Mouse (Mus musculus) MEL-GATA-1-ER (cell line): ENCODE results near the gene Srl.
"Not testable (repeated sequence)": the region's sequence is repeated elsewhere in the genome, so short reads cannot be mapped to it uniquely, and the experiment has no call there.

Experiments used
- DNase-seq: peaks from one replicate; pipeline ENCODE4 v3.0.0-alpha.2; 2012; ENCODE audit warnings: low read depth; ENCODE audit errors: extremely low read depth

Gene Srl

DNA sequence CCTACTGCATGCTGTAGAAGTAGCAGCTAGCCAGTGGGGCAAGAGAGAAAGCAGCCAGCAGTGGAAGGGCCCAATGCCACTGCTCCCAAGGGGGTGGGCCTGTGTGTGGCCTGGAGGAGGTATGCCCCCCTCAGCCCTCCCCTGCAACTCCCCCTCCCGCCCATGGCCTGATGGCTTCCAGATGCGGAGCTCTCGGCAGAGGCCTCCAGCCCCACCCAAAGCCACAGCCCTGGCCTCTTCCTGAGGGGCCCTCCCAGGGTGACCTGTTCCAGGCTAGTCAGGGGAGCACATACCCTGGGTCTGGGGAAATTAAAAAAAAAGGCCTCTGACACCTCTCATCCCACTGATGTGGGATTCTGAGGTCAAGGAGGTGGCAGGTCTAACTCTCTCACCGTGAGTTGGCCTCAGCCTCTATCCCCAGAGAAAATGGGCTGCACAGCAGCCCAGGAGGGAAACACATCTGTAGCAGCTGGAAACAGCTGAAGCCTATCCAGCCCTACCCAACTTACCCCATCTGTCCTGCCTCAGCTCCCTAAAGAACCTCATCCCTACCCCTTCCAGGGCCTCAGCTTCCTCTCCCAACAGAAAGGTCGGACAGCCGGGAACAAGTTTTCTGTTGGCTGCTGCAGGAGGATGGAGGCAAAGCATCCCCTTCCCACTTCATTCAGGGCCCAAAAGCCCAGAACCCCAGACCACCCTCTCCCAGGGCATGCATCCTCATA is 11.4 kb upstream of the Srl start:
- no peak for DNase-seq

DNA sequence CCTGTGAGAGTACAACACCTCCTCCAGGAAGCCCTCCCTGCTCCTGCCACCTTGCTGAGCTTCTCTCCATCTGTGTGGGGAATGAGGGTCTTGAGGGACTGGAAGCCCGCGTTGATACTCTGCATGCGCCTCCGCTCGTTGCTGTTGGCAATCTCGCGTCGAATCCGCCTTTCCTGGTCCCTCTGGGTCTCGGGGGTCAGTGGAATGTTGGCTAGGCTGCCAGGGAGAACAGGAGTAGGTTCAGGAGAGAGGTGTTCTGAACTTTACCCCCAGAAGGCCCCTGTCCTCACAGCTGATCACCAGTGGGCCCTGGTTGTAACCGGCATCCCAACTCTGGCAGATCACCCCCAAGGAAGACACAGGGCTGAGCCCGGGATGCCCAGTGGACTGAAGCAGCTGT is 10.3 kb upstream of the Srl start:
- DNase-seq = no peak

DNA sequence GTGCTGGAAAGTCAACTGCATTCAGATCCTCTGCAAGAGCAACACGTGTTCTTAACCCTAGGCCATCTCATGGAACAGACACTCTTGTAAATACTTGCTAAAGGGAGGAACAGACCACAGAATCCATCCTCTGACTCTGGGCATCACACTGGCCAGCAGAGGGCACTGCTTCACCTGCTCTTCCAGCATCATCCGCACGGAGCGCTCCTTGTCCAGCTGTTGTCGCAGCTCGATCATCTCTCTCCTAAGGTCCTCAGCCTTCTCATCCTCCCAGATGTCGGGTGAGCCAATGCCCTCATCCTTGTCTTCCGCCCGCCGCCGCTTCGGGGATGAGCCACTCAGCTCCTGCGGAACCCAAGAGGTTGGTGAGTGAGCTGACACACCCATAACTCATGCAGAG is 9.4 kb upstream of the Srl start:
- no peak for DNase-seq

DNA sequence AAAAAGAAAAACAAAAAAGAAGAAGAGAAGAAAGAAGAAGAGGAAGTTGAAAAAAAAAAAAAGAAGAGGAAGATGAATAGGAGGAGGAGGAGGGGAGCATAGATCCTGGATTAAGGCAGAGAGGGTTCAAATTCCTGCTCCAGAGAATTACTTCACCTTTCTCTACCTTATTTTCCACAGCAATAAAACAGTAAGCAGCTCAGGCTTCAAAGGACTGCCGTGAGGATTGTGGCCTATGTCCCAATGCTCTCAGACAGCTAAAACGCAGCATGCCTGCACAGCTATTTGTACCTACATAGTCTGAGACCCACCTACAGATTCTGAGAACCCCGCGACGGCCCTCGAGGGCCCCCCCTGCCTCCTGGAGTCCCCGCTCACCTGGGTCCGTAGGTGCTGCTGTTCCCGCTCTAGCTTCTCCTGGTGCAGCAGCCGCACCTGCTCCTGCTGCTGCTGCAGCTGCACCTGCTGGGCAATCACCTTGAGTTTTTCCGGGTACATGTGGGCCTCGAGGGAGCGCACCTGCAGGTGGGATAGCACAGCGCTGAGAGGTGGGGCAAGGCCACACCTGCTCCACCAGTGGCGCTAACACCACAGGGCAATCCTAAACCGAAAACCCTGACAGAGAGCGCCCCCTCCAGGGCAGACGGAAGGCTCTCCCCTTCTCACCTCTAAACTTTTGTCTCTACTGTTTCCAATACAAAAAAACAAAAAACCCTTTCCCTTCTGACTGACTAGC is 7.5 kb upstream of the Srl start:
- DNase-seq = no peak

DNA sequence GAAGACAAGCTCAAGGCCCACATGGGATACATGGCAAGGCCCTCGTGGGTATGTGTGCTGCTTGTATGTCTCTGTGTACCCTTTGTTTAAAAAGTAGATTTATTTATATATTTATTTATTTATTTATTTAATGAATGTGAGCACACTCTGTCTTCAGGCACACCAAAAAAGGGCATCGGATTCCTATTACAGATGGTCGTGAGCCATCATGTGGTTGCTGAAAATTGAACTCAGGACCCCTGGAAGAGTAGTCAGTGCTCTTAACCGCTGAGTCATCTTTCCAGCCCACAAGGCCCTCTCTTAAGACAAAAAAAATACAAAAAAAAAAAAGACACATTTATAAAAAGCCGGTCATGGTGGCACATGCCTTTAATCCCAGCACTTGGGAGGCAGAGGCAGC is 6.0 kb upstream of the Srl start:
- DNase-seq = no peak

DNA sequence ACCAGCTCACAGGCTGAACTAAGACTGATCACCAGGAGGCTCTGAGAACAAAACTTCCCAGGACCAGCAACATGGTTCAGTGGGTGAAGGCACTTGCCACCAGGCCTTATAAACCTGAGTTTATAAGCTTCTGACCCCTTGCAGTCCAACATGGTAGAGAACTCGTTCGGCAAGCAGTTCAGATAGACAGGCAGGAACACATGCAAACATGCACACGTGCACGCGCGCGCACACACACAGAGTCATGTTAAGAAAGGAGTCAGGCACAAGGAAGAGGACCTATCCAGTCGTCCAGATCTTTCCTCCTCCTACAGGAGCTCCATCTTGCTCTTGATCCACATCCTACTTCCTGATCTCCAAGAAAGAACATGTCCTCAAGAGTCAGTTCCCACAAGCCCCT is 5.2 kb upstream of the Srl start:
- no peak for DNase-seq

DNA sequence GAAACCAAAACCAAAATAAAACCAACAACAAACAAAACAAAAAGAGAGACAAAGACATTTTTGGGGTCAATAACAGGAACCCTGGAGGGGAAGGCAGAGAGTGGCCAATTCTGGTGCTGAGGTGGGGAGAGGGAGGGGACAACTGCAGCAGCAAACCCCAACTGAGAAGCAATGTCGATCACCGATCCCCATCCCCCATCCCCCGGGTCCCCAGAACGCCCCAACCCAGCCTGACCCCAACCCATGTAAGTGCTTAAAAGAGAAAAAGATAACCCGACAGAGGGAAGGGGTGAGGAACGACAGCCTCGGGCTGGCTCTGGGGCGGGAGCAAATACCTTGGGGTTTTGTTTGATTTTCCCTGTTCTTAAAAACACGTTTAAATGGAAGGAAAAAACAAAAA is 3.2 kb upstream of the Srl start:
- DNase-seq = no peak

DNA sequence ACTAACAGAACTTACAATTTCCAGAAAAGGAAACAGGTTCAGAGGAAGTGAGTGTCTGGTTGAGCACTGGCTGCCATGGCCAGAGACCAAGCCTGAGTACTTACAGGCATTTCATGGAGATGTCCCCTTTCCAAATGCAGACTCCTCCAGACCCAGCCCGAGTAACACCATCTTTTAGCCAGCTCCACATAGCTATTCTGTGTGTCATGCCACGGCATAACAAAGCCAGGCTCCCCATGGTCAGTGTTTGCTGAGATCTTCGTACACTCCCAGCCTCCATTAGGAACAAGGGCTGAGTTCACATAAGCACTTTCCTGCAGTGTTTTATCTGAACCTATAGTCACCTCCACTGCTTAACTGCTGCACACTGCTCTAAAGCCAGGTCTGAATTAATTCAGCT is 1.6 kb upstream of the Srl start:
- DNase-seq = no peak

DNA sequence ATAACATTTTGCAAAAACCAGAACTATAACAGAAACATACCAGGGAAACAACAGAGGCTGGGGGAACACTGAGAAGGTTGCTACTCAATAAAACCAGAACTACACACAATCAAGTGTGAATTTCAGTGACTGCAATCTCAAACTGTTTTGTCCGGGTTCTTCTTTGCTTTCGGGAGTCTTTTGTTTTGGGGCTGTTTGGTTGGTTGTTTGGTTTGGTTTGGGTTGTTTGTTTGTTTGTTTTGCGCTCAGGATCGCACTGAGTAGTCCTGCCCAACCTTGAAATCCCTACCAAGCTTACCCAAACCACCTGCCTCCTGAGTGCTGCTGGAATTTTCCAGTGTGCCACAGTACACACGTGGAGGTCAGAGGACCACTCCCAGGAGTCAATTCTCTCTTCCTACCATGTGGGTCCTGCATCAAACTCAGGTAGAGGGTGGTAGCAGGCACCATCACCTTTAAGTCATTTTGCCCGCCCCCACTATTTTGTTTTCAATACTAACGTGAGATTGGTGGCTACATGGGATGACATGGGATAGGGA is 689 bp upstream of the Srl start:
- DNase-seq = no peak

DNA sequence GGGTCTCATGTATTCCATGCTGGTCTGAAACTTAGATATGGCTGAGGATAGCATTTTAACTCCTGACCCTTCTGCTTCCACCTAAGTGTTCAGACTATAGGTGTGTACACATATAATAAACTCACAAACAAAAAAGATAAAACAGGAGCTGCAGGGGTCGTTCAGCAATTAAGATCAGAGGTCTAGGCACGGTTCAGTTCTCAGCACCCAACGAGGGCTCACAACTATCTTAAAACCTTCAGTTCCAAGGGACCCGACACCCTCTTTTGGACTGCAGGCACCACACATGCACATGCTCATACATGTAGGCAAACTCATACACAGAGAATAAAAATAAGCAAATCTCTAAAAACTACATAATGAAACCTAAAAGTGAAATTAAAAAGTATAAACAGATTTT is 583 bp downstream of the Srl start:
- no peak for DNase-seq

DNA sequence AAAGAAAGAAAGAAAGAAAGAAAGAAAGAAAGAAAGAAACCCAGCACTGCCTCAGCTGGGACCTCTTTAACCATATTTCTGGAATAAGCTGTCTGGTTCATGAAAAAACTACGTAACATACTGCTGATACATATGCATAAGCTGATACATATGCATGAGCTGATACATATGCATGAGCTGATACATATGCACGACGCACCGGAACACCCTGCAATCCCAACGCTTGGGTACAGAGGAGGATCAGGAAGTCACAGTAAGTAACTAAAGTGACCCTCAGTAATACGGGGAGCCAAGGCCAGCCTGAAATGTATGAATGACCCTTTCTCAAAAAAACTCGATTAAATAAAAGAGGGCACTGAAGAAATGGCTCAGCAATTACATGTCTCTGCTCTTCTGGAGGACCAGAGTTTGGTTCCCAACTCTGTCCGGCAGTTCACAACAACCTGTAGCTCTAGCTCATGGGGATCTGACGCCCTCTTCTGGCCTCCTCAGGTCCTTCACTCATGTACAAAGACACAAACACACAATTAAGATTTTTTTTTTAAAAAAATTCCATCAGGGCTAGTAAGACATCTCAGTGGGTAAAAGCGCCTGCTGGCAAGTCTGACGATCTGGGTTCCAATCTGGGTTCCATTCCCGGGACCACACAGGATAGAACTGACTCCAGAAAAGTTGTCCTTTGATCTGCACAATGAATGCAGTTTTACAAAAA is 1.4 kb downstream of the Srl start:
- DNase-seq = no peak

DNA sequence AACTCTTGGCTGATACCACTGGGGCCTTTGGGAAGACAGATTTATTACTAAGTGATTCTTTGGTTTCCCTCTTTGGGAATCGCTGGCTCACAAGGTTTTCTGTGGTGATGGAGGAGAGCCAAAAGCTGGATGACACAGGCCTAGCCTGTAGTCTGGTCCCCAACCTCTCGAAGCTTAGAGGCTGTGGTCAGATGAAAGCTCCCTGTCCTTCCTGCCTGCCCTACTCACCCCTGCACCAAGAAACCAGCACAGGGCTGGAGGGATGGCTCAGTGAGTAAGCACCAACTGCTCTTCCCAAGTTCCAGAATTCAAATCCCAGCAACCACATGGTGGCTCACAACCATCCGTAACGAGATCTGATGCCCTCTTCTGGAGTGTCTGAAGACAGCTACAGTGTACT is 2.1 kb downstream of the Srl start:
- DNase-seq = no peak

DNA sequence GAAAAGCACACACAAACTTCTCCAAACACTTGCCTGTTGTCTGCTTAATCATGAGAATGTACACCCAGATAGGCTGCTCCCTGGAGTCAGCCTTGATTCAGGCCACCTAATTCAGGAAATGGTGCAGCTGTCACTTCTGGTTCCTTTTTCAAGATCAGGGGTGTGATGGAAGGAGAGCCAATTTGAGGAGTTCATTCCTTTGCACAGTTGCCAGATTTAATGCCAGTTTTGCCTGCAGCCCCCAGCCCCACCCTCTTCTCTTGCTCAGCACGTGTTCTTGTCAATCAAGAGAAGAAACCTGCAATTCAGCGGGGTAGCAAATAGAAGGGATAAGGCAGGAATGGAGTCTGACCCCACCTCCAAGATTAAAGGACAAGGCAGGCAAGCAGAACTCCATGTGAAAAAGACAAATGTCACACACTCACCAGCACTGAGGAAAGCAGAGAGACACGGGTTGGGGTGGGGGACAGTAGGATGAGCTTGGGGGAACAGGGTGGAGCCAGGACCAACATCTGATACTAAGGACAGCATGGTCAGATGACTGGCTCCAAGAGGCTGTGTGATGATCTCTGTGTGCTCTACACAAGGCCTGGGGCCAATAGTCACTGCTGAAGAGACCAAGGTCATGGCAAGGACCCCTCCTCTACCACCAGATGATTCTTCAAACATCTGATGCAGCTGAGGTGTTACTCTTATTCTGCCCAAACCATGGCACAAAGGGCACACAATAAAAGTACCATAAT is 3.8 kb downstream of the Srl start:
- DNase-seq = no peak

DNA sequence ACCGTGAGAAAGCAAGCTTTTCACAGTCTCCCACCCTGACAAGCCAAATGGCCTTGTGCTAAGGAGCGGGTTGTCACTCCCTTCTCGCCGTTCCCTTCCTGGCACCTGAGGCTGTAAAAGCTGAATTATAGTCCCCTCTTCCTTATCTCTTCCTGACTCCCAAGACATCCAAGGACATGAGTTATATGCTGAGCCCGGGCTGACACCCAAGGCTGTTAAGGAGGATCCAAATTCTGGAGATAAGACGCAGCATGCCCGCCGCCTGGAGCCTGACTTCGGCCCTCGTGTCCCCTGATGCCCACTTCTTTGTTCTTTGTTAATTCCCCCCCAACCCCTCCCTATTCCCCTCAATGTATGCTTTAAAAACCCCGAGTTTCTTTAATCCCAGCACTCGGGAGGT is 14.2 kb downstream of the Srl start:
- not testable (repeated sequence) for DNase-seq

DNA sequence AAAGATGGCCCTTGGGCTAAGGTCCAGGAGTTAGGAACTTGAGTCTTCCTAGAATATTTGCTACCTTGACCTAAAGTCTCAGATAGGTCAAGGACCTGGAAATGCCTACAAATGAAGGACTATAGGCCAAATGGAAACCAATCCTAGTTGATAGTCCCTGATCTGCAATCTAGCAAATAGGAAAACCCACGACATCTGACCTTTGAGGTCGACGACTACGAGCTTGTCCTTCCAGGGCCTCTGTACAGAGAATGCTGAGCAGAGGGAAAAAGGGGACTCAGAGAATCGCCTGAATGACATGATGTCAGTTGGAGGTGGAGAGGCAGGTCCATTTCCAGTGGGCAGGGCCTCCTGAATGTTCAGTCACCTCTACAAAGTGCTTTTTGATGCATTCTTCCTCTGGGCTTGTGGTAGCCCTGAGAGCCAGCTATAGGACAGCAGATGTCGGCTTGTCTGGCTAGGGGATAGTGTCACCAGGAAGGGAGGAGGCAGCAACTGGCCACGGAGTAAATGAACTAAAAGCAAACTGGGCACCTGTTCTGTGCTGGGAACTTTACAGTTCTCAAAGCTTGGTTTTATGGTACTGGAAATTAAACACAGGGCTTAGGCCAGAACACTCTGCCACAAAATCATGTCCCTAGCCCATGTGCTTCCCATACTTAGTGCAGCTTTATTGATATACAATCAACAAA is 18.2 kb downstream of the Srl start:
- no peak for DNase-seq

DNA sequence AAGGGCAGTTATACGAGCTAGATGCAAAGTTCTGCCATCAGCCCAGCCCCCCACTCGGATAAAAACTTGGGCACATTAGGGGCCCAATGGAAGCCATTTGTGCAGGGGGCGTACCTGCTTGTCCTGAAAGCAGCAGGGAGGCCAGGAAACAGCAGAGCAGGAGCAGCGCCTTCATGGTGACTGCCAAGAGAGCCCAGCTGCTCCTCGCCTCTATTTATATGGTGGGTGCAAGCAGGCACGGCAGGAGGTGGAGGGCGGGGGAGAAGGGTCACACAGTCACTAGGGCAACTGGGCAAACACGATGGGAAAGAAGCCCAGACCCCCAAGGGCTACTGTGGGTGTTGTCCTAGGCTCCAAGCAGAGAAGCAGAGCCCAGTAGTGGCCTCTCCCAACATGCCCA is 18.7 kb downstream of the Srl start:
- no peak for DNase-seq

DNA sequence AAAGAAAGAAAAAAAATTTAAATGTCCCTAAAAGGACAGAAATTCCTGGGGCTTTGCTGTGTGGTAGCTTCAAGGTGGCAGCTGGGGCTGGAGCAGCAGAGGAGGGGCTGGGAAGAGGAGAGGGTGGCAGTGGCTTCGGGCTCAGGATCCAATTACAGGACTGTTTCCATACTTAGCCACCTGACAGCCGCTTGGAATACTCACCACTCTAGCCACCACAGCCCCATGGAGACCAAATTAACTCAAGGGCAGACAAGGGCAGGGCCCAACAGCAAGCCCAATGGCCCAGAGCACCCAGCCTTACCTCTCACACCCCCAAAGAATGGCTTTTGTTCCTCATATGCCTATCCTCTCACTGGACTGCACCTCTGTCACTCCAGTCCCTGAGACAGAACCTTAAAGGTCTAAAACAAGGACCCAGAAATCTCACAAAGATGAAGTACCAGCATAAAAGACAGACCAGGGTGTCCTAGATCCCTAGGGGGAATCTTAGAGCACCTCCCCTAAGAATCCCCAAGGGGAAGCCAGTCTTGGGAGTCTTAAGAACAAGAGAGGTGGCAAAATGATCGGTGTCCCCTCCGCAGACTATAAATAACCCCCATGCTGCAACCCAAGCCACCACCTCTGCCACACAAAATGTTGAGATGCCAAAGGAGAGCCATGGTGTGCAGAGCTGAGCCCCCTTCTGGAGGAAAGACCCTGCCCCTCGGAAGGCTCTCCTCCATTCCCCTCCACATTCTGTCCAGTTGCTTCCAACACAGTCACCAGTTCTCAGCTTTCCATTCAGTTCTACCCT is 19.7 kb downstream of the Srl start:
- DNase-seq = no peak

DNA sequence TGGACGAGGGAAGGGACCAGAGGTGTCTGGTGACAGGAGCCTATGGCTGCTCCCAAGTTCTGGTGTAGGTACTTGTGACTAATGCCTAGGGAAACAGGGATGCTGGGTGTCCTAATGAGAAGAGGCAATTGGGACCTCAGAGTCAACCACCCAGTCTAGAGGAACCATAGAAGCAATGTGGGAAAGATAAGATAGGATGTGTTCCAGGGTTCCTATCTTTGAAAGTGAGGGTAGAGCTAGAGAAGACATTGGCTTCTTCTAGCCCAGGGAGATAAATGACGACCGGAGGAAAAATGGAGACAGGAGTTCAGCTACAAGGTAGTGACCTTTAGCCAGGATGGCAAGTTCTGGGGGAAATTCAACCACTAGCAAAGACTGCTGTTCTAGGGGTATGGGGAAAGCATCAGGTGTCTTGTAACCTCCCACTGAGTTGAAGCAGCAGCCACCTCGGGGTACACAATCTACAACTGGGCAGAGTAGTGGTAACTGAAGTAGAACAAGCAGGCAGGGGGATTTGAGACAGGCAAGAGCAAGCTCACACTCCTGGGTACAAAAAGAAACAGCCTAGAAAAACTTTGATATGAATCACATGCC is 20.4 kb downstream of the Srl start:
- no peak for DNase-seq

DNA sequence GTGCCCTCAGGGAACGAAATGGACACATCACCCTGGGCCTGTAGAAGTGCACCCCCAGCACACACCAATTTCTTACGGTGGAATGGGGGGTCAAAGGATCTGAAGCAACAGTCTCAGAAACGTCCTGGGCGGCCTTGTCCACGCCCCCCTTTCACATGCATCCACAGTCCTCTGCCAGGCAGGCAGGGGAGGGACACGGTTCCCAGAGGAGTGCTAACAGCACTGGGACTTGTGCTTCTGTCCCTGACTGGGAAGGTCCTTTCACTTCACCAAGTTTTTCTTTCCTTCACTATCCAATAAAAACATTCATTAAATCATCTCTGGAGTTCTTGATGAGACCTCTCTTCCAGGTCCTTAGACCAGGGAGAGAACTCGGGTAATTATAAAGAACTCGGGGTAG is 20.9 kb downstream of the Srl start:
- DNase-seq = no peak

DNA sequence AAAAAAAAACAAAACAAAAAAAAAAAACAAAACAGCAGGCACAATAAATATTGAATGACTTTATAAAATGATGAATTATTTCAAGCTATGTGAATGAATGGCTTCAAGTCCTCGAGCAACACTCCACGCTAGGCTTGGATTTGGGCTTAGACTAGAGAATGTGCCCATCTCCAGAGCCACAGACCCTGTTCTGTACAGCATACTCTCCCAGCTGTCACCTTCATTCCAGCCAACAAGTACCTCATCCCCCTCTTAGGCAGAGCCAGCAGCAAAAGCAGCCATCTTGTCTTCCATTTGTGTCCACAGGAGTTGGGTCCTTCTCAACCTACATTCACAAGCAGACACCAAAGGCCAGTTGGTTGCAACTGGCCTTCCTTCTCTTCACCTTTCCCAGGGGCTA is 21.8 kb downstream of the Srl start:
- no peak for DNase-seq
